Mouse (Mus musculus) testis, adult 2 months (tissue): ENCODE measurements at regions not wholly inside any gene's neighbourhood (a gene's known extent, or its start where the extent isn't known, plus 50 kb on each side); places are given as distances from the start of the nearest gene placed in this dataset.

ENCODE experiments used
- CTCF ChIP-seq: fragments of 200-500 bp; IDR thresholded peaks from 2 replicates; pipeline ENCODE4 v1.5.1; 2012; ENCODE audit warnings: low read depth, mild to moderate bottlenecking, inconsistent platforms, low read length, moderate library complexity; ENCODE audit not compliant: control insufficient read depth, insufficient read depth, insufficient replicate concordance
- POLR2A ChIP-seq: fragments of 200-500 bp; IDR thresholded peaks from 2 replicates; pipeline ENCODE4 v1.6.1; 2012; ENCODE audit warnings: low read depth, mild to moderate bottlenecking, inconsistent platforms, low read length, moderate library complexity; ENCODE audit not compliant: control insufficient read depth

GRCm38 (mm10) chr9:93889256-93889655 lies 648.6 kb downstream of the 1190002N15Rik start:
- TF ChIP-seq POLR2A, result no peak
- TF ChIP-seq CTCF, result no peak
